Mouse (Mus musculus): ENCODE measurements around the gene Tsr3. TPM values are rescaled to one million over a fixed set of nuclear protein-coding genes. Genes with fewer than 3 reads are reported as not detected.
"Not testable (repeated sequence)": the region's sequence is repeated elsewhere in the genome, so short reads cannot be mapped to it uniquely, and the experiment has no call there.

Tsr3 gene
- polyA plus RNA-seq, 1 experiment from 2014 or later = 63.4 TPM

GRCm38 (mm10) chr17:25230700-25231099, 9.3 kb upstream of the Tsr3 start:
- H3K4me2 ChIP-seq (ENCODE audit: low read depth, low read length, severe bottlenecking) = no peak overlapping the region
- no peak overlapping the region for H3K27ac ChIP-seq (ENCODE audit: low read depth, low read length)
- no peaks in the 10 kb centered on the region for H3K4me1 ChIP-seq (replicated peaks; ENCODE audit: control insufficient read depth, insufficient read depth, low read length)
- ATAC-seq (replicated peaks; ENCODE audit: low FRiP score) (no peak), DNase-seq (ENCODE audit: low spot score) (no peak)
- 84% methylated on average over 3 of the region's 3 CpGs for WGBS
- H3K9me3 ChIP-seq (ENCODE audit: control insufficient read depth, low read length) = no peaks in the 10 kb centered on the region
- H3K36me3 ChIP-seq (ENCODE audit: control insufficient read depth, insufficient read depth, low read length) = peaks cover 3% of the 10 kb centered on the region; the same call in 1 of the 2 replicates
- H3K27me3 ChIP-seq (ENCODE audit: control insufficient read depth, insufficient read depth, low read length) = no peaks in the 10 kb centered on the region
- no peak overlapping the region for H3K4me3 ChIP-seq (ENCODE audit: low read depth, low read length)
- H3K9ac ChIP-seq (ENCODE audit: low read length) = no peak overlapping the region

DNA sequence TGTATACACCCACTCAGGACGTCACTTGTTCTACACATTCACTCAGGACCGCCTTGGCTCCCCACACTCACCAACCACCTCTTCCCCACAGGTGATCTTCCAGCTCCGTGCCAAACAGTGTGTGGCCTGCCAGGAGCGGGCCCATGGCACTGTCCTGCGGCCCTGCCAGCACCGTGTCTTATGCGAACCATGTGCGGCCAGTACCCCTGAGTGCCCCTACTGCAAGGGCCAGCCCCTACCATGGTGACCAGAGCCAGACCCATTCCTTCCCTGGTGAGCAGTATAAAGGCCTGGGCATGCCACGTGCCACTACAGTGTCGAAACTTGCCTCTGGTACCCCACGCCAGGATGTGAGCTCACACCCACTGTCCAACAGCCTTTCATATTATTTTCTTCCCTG, 8.3 kb upstream of the Tsr3 start:
- H3K27me3 ChIP-seq (ENCODE audit: control insufficient read depth, insufficient read depth, low read length); H3K4me1 ChIP-seq (replicated peaks; ENCODE audit: control insufficient read depth, insufficient read depth, low read length); H3K4me2 ChIP-seq (ENCODE audit: low read depth, low read length, severe bottlenecking); H3K9me3 ChIP-seq (ENCODE audit: control insufficient read depth, low read length); H3K27ac ChIP-seq (ENCODE audit: low read depth, low read length); H3K4me3 ChIP-seq (ENCODE audit: low read depth, low read length); DNase-seq (ENCODE audit: low spot score); H3K9ac ChIP-seq (ENCODE audit: low read length); H3K36me3 ChIP-seq (ENCODE audit: control insufficient read depth, insufficient read depth, low read length); ATAC-seq (replicated peaks; ENCODE audit: low FRiP score): not testable (repeated sequence)
- 89% methylated on average over 5 of the region's 11 CpGs for WGBS

GRCm38 (mm10) chr17:25235635-25236034, 4.3 kb upstream of the Tsr3 start:
- ATAC-seq (replicated peaks; ENCODE audit: low FRiP score) = no peak
- no peak overlapping the region for H3K9ac ChIP-seq (ENCODE audit: low read length)
- no peak overlapping the region for H3K4me3 ChIP-seq (ENCODE audit: low read depth, low read length)
- no peak overlapping the region for H3K27ac ChIP-seq (ENCODE audit: low read depth, low read length)
- H3K27me3 ChIP-seq (ENCODE audit: control insufficient read depth, insufficient read depth, low read length) = no peaks in the 10 kb centered on the region
- peaks cover 5% of the 10 kb centered on the region; the same call in 1 of the 2 replicates for H3K4me1 ChIP-seq (replicated peaks; ENCODE audit: control insufficient read depth, insufficient read depth, low read length)
- H3K4me2 ChIP-seq (ENCODE audit: low read depth, low read length, severe bottlenecking) = no peak overlapping the region
- H3K36me3 ChIP-seq (ENCODE audit: control insufficient read depth, insufficient read depth, low read length) = peaks cover 3% of the 10 kb centered on the region; the same call in 1 of the 2 replicates
- no peak for DNase-seq (ENCODE audit: low spot score)
- H3K9me3 ChIP-seq (ENCODE audit: control insufficient read depth, low read length) = no peaks in the 10 kb centered on the region
- 85% methylated on average over 9 of the region's 9 CpGs for WGBS

- DNase-seq (ENCODE audit: low spot score) (no peak), ATAC-seq (replicated peaks; ENCODE audit: low FRiP score) (no peak)
- Histone ChIP-seq H3K27me3 (ENCODE audit: control insufficient read depth, insufficient read depth, low read length) (no peaks in the 10 kb centered on the region), H3K9ac (ENCODE audit: low read length) (no peak overlapping the region), H3K4me2 (ENCODE audit: low read depth, low read length, severe bottlenecking) (no peak overlapping the region), H3K9me3 (ENCODE audit: control insufficient read depth, low read length) (no peaks in the 10 kb centered on the region), H3K4me1 (replicated peaks; ENCODE audit: control insufficient read depth, insufficient read depth, low read length) (peaks cover 12% of the 10 kb centered on the region; the same call in 1 of the 2 replicates), H3K4me3 (ENCODE audit: low read depth, low read length) (no peak overlapping the region), H3K36me3 (ENCODE audit: control insufficient read depth, insufficient read depth, low read length) (peaks cover 8% of the 10 kb centered on the region; the same call in 1 of the 2 replicates), H3K27ac (ENCODE audit: low read depth, low read length) (no peak overlapping the region)
- WGBS = 87% methylated on average over 11 of the region's 11 CpGs
Observed at GRCm38 (mm10) chr17:25243131-25243780, 3.3 kb downstream of the Tsr3 start.

GRCm38 (mm10) chr17:25244239-25244638, 4.3 kb downstream of the Tsr3 start:
- no peak for DNase-seq (ENCODE audit: low spot score)
- WGBS = 87% methylated on average over 16 of the region's 16 CpGs
- H3K36me3 ChIP-seq (ENCODE audit: control insufficient read depth, insufficient read depth, low read length) = peaks cover 8% of the 10 kb centered on the region; the same call in 1 of the 2 replicates

GRCm38 (mm10) chr17:25248033-25248750, 8.2 kb downstream of the Tsr3 start:
- no peak overlapping the region for H3K4me2 ChIP-seq (ENCODE audit: low read depth, low read length, severe bottlenecking)
- H3K9ac ChIP-seq (ENCODE audit: low read length) = no peak overlapping the region
- H3K4me3 ChIP-seq (ENCODE audit: low read depth, low read length) = no peak overlapping the region
- H3K27ac ChIP-seq (ENCODE audit: low read depth, low read length) = no peak overlapping the region
- H3K4me1 ChIP-seq (replicated peaks; ENCODE audit: control insufficient read depth, insufficient read depth, low read length) = peaks cover 5% of the 10 kb centered on the region; the same call in 1 of the 2 replicates
- H3K9me3 ChIP-seq (ENCODE audit: control insufficient read depth, low read length) = no peaks in the 10 kb centered on the region
- ATAC-seq (replicated peaks; ENCODE audit: low FRiP score) = no peak
- peaks cover 3% of the 10 kb centered on the region; the same call in 1 of the 2 replicates for H3K36me3 ChIP-seq (ENCODE audit: control insufficient read depth, insufficient read depth, low read length)
- DNase-seq (ENCODE audit: low spot score) = no peak
- no peaks in the 10 kb centered on the region for H3K27me3 ChIP-seq (ENCODE audit: control insufficient read depth, insufficient read depth, low read length)
- 87% methylated on average over 18 of the region's 18 CpGs for WGBS

More at GRCm38 (mm10) chr17:25244239-25244638, 4.3 kb downstream of the Tsr3 start:
- Histone ChIP-seq H3K27me3 (ENCODE audit: control insufficient read depth, insufficient read depth, low read length) (no peaks in the 10 kb centered on the region), H3K27ac (ENCODE audit: low read depth, low read length) (no peak overlapping the region), H3K4me3 (ENCODE audit: low read depth, low read length) (no peak overlapping the region), H3K4me1 (replicated peaks; ENCODE audit: control insufficient read depth, insufficient read depth, low read length) (peaks cover 8% of the 10 kb centered on the region; the same call in 1 of the 2 replicates), H3K9me3 (ENCODE audit: control insufficient read depth, low read length) (no peaks in the 10 kb centered on the region), H3K9ac (ENCODE audit: low read length) (no peak overlapping the region), H3K4me2 (ENCODE audit: low read depth, low read length, severe bottlenecking) (no peak overlapping the region)
- no peak for ATAC-seq (replicated peaks; ENCODE audit: low FRiP score)

- Histone ChIP-seq H3K4me3 (ENCODE audit: low read depth, low read length) (no peak overlapping the region), H3K27ac (ENCODE audit: low read depth, low read length) (no peak overlapping the region), H3K36me3 (ENCODE audit: control insufficient read depth, insufficient read depth, low read length) (no peaks in the 10 kb centered on the region), H3K4me1 (replicated peaks; ENCODE audit: control insufficient read depth, insufficient read depth, low read length) (peaks cover 13% of the 10 kb centered on the region), H3K27me3 (ENCODE audit: control insufficient read depth, insufficient read depth, low read length) (peaks cover 8% of the 10 kb centered on the region), H3K9me3 (ENCODE audit: control insufficient read depth, low read length) (no peaks in the 10 kb centered on the region), H3K4me2 (ENCODE audit: low read depth, low read length, severe bottlenecking) (no peak overlapping the region), H3K9ac (ENCODE audit: low read length) (no peak overlapping the region)
- 78% methylated on average over 8 of the region's 8 CpGs for WGBS
- DNase-seq (ENCODE audit: low spot score) (no peak), ATAC-seq (replicated peaks; ENCODE audit: low FRiP score) (no peak)
Observed at GRCm38 (mm10) chr17:25250181-25250835, 10.3 kb downstream of the Tsr3 start.

GRCm38 (mm10) chr17:25252643-25253042, 12.7 kb downstream of the Tsr3 start:
- Histone ChIP-seq H3K9me3 (ENCODE audit: control insufficient read depth, low read length) (no peaks in the 10 kb centered on the region), H3K9ac (ENCODE audit: low read length) (no peak overlapping the region), H3K4me1 (replicated peaks; ENCODE audit: control insufficient read depth, insufficient read depth, low read length) (peaks cover 22% of the 10 kb centered on the region), H3K36me3 (ENCODE audit: control insufficient read depth, insufficient read depth, low read length) (no peaks in the 10 kb centered on the region), H3K27ac (ENCODE audit: low read depth, low read length) (no peak overlapping the region), H3K27me3 (ENCODE audit: control insufficient read depth, insufficient read depth, low read length) (peaks cover 19% of the 10 kb centered on the region), H3K4me2 (ENCODE audit: low read depth, low read length, severe bottlenecking) (no peak overlapping the region), H3K4me3 (ENCODE audit: low read depth, low read length) (no peak overlapping the region)
- ATAC-seq (replicated peaks; ENCODE audit: low FRiP score) (no peak), DNase-seq (ENCODE audit: low spot score) (no peak)
- 31% methylated on average over 3 of the region's 3 CpGs for WGBS
